Mouse (Mus musculus): ENCODE results near the gene Gemin2. TPM values are rescaled to one million over a fixed set of nuclear protein-coding genes. Genes with fewer than 3 reads are reported as not detected.

Gemin2 gene
- total and polyA plus RNA-seq, 3 experiments, result 2.9 to 5.7 (median 5.3) TPM

DNA sequence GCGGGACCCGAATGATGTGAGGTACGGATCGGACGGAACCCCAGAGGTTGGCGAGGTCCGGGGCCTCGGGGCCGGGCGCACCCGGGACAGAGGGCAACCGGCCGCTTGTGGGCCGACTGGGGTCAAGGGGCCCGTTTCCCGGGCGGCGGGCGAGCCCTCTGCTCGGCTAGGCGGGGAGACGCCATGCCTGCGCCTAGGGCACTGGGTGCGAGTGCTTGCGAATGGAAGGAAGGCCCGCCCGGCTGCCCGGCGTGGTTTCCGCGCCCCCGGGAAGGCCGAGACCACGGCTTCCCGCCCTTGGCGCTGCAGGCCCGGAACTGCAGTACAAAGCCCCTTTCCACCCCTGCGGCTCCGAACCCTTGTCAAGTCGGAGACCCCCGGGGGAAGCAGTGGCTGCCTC, 53.9 kb downstream of the Gemin2 start:
- Histone ChIP-seq H3K27ac (peak overlapping the region; percentile 91), H3K27me3 (ENCODE audit: control insufficient read depth, insufficient read depth, low read length) (no peaks in the 10 kb centered on the region), H3K4me3 (peak overlapping the region; percentile 89), H3K9ac (ENCODE audit: low read depth, low read length) (peak overlapping the region; percentile 86), H3K79me2 (replicated peaks; ENCODE audit: control insufficient read depth, insufficient read depth, low read length) (peaks cover 2% of the 10 kb centered on the region; the same call in 1 of the 2 replicates), H3K36me3 (ENCODE audit: control insufficient read depth, insufficient read depth, low read length) (peaks cover 14% of the 10 kb centered on the region), H3K4me1 (ENCODE audit: control insufficient read depth, insufficient read depth, low read length) (no peaks in the 10 kb centered on the region; the same call in 1 of the 2 replicates)
- DNase-seq, result no peak
- intact Hi-C loops (cut with DNase I), result loop anchor here (2.0 kb wide), 1 partner anchor 64 kb away; no protein-coding TSS in a partner anchor
- under 1% methylated on average over 41 of the region's 41 CpGs for WGBS
- TF ChIP-seq POLR2A (IDR thresholded peaks at IDR 0.05; ENCODE audit: insufficient read depth, low read depth, low read length) (no peak), CTCF (IDR thresholded peaks at IDR 0.05) (no peak), EP300 (IDR thresholded peaks at IDR 0.05; ENCODE audit: insufficient read depth, low read depth, low read length) (no peak)

DNA sequence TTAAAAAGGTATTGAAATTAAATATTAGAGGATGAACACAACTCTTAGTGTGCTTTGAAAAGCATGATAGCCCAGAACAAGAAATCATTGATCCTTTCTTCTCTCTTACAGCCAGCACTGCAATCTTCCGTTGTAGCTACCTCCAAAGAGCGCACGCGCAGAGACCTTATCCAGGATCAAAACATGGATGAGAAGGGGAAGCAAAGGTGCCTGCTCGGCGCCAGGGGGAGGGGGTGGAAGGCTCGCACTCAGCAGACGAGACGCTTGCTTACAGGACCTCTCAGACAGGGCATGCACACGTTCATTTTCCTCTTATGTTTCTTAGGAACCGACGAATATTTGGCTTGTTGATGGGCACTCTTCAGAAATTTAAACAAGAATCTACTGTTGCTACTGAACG, 55.6 kb downstream of the Gemin2 start:
- 92% methylated on average over 13 of the region's 13 CpGs for WGBS
- H3K27ac ChIP-seq, result no peak overlapping the region
- no peak for DNase-seq
- peaks cover 2% of the 10 kb centered on the region; the same call in 1 of the 2 replicates for H3K79me2 ChIP-seq (replicated peaks; ENCODE audit: control insufficient read depth, insufficient read depth, low read length)
- TF ChIP-seq POLR2A (IDR thresholded peaks at IDR 0.05; ENCODE audit: insufficient read depth, low read depth, low read length) (no peak), CTCF (IDR thresholded peaks at IDR 0.05) (no peak), EP300 (IDR thresholded peaks at IDR 0.05; ENCODE audit: insufficient read depth, low read depth, low read length) (no peak)
- no peak overlapping the region for H3K4me3 ChIP-seq
- H3K9ac ChIP-seq (ENCODE audit: low read depth, low read length), result no peak overlapping the region
- H3K4me1 ChIP-seq (ENCODE audit: control insufficient read depth, insufficient read depth, low read length), result no peaks in the 10 kb centered on the region; the same call in 1 of the 2 replicates
- intact Hi-C loops (cut with DNase I), result no loop called here
- peaks cover 18% of the 10 kb centered on the region for H3K36me3 ChIP-seq (ENCODE audit: control insufficient read depth, insufficient read depth, low read length)
- H3K27me3 ChIP-seq (ENCODE audit: control insufficient read depth, insufficient read depth, low read length), result no peaks in the 10 kb centered on the region

DNA sequence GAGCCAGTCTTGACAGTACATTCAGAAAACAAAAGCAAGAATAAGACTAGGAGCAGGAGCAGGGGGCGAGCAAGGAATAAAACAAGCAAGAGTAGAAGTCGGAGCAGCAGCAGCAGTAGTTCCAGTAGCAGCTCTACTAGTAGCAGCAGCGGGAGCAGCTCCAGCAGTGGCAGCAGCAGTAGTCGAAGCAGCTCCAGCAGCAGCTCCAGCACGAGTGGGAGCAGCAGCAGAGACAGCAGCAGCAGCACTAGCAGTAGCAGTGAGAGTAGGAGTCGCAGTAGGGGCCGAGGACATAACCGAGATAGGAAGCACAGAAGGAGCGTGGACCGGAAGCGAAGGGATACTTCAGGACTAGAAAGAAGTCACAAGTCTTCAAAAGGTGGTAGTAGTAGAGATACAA, 59.1 kb downstream of the Gemin2 start:
- H3K27ac ChIP-seq, result no peak overlapping the region
- H3K4me1 ChIP-seq (ENCODE audit: control insufficient read depth, insufficient read depth, low read length), result no peaks in the 10 kb centered on the region; the same call in 1 of the 2 replicates
- H3K9ac ChIP-seq (ENCODE audit: low read depth, low read length), result no peak overlapping the region
- intact Hi-C loops (cut with DNase I), result no loop called here
- 80% methylated on average over 11 of the region's 11 CpGs for WGBS
- H3K36me3 ChIP-seq (ENCODE audit: control insufficient read depth, insufficient read depth, low read length), result peaks cover 18% of the 10 kb centered on the region
- H3K79me2 ChIP-seq (replicated peaks; ENCODE audit: control insufficient read depth, insufficient read depth, low read length), result peaks cover under 1% of the 10 kb centered on the region; the same call in 1 of the 2 replicates
- no peaks in the 10 kb centered on the region for H3K27me3 ChIP-seq (ENCODE audit: control insufficient read depth, insufficient read depth, low read length)
- no peak for DNase-seq
- TF ChIP-seq EP300 (IDR thresholded peaks at IDR 0.05; ENCODE audit: insufficient read depth, low read depth, low read length) (no peak), CTCF (IDR thresholded peaks at IDR 0.05) (no peak), POLR2A (IDR thresholded peaks at IDR 0.05; ENCODE audit: insufficient read depth, low read depth, low read length) (no peak)
- no peak overlapping the region for H3K4me3 ChIP-seq

DNA sequence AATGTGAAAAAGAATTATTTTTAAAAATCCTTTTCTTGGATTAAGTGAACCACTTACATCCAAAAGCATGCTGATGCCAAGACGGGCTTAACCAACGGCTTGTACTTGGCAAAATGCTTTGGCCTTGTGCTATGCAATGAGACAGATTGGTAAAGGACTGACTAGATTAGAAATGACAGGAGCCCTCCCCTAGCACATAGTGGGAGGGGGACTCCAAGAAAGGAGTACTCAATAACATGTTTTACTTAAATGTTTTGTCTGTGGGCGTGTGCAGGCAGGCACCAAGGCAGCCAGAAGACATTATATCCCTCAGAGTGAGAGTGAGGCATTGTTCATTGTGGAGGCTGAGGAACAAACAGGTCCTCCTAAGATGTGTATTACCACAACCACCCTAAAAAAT, 60.9 kb downstream of the Gemin2 start:
- WGBS, result 64% methylated on average over 3 of the region's 3 CpGs
- no peak for DNase-seq
- TF ChIP-seq POLR2A (IDR thresholded peaks at IDR 0.05; ENCODE audit: insufficient read depth, low read depth, low read length) (no peak), EP300 (IDR thresholded peaks at IDR 0.05; ENCODE audit: insufficient read depth, low read depth, low read length) (no peak), CTCF (IDR thresholded peaks at IDR 0.05) (no peak)

DNA sequence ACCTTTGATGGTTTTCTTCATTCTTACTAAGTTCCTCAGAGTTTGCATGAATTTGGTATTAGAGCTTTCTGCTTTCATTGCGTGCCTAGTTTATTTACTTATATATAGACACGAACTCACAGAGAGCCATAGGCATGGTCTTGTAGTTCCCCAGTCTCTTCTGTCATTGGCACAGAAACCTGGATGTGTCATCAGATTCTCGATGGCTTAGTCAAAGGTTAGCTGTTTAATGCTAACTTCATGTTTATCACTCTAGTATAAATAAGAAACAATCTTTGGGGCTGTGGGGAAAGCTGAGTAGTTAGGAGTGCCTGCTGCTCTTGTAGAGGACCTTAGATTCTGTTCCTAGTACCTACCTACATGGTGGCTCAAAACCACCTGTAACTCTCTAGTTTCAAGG, 63.8 kb downstream of the Gemin2 start:
- Histone ChIP-seq H3K4me3 (no peak overlapping the region), H3K4me1 (ENCODE audit: control insufficient read depth, insufficient read depth, low read length) (no peaks in the 10 kb centered on the region), H3K27ac (no peak overlapping the region), H3K27me3 (ENCODE audit: control insufficient read depth, insufficient read depth, low read length) (no peaks in the 10 kb centered on the region), H3K9ac (ENCODE audit: low read depth, low read length) (no peak overlapping the region), H3K36me3 (ENCODE audit: control insufficient read depth, insufficient read depth, low read length) (peaks cover 5% of the 10 kb centered on the region), H3K79me2 (replicated peaks; ENCODE audit: control insufficient read depth, insufficient read depth, low read length) (no peaks in the 10 kb centered on the region)
- DNase-seq, result no peak
- TF ChIP-seq EP300 (IDR thresholded peaks at IDR 0.05; ENCODE audit: insufficient read depth, low read depth, low read length) (no peak), POLR2A (IDR thresholded peaks at IDR 0.05; ENCODE audit: insufficient read depth, low read depth, low read length) (no peak), CTCF (IDR thresholded peaks at IDR 0.05) (no peak)
- WGBS, result 87% methylated on average over 3 of the region's 3 CpGs
- intact Hi-C loops (cut with DNase I), result no loop called here

More for the DNA sequence above, 60.9 kb downstream of the Gemin2 start:
- H3K27me3 ChIP-seq (ENCODE audit: control insufficient read depth, insufficient read depth, low read length), result no peaks in the 10 kb centered on the region
- no peak overlapping the region for H3K9ac ChIP-seq (ENCODE audit: low read depth, low read length)
- intact Hi-C loops (cut with DNase I), result no loop called here
- H3K79me2 ChIP-seq (replicated peaks; ENCODE audit: control insufficient read depth, insufficient read depth, low read length), result no peaks in the 10 kb centered on the region
- H3K4me1 ChIP-seq (ENCODE audit: control insufficient read depth, insufficient read depth, low read length), result no peaks in the 10 kb centered on the region
- peaks cover 12% of the 10 kb centered on the region for H3K36me3 ChIP-seq (ENCODE audit: control insufficient read depth, insufficient read depth, low read length)
- no peak overlapping the region for H3K4me3 ChIP-seq
- no peak overlapping the region for H3K27ac ChIP-seq

DNA sequence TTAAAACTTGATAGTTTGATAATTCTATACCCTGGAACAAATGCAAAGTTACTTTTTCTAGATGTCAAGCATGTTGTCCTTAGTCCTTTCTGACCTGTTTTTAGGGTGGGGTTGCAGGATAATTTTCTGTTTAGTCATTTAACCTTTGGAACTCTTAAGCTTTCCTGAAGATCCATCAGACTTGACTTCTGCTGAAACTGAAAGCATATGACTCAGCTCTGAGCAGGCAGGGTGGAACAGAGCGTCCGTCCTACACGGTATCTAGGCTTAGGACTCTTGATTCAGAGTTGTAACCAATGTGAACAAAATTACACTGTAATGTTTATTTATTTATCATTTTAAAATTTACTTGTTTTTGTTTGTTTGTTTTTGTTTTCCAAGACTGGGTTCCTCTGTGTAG, 64.7 kb downstream of the Gemin2 start:
- TF ChIP-seq CTCF (IDR thresholded peaks at IDR 0.05), result no peak
- TF ChIP-seq POLR2A (IDR thresholded peaks at IDR 0.05; ENCODE audit: insufficient read depth, low read depth, low read length), result no peak
- no peak for TF ChIP-seq EP300 (IDR thresholded peaks at IDR 0.05; ENCODE audit: insufficient read depth, low read depth, low read length)
- 84% methylated on average over 3 of the region's 3 CpGs for WGBS
- no peak for DNase-seq

More for the DNA sequence above, 64.7 kb downstream of the Gemin2 start:
- no peak overlapping the region for H3K27ac ChIP-seq
- no peak overlapping the region for H3K9ac ChIP-seq (ENCODE audit: low read depth, low read length)
- H3K79me2 ChIP-seq (replicated peaks; ENCODE audit: control insufficient read depth, insufficient read depth, low read length), result no peaks in the 10 kb centered on the region
- intact Hi-C loops (cut with DNase I), result no loop called here
- no peaks in the 10 kb centered on the region for H3K4me1 ChIP-seq (ENCODE audit: control insufficient read depth, insufficient read depth, low read length)
- H3K36me3 ChIP-seq (ENCODE audit: control insufficient read depth, insufficient read depth, low read length), result peaks cover 2% of the 10 kb centered on the region
- H3K4me3 ChIP-seq, result no peak overlapping the region
- no peaks in the 10 kb centered on the region for H3K27me3 ChIP-seq (ENCODE audit: control insufficient read depth, insufficient read depth, low read length)

Other genes starting within 250 kb of the Gemin2 start
- gene Sec23a, start 1.4 kb upstream of the Gemin2 start, total RNA-seq (2021), result 10 to 100 TPM; 39.5 to 42.5 TPM
- gene Sec23a, start 1.4 kb upstream of the Gemin2 start, polyA plus RNA-seq (2012; rRNA removed), result 19.0 and 42.1 TPM in 2 replicates
- 10 to 100 TPM; 70.8 to 86.0 TPM for gene Trappc6b, start 48.1 kb downstream of the Gemin2 start, total RNA-seq (2021)
- 46.8 and 57.7 TPM in 2 replicates for gene Trappc6b, start 48.1 kb downstream of the Gemin2 start, polyA plus RNA-seq (2012; rRNA removed)
- 10 to 100 TPM; 22.5 to 27.0 TPM for gene Pnn, start 53.5 kb downstream of the Gemin2 start, total RNA-seq (2021)
- 7.6 and 10.7 TPM in 2 replicates for gene Pnn, start 53.5 kb downstream of the Gemin2 start, polyA plus RNA-seq (2012; rRNA removed)
- gene Mia2, start 82.4 kb downstream of the Gemin2 start, total RNA-seq (2021), result 100 to 1,000 TPM in 1 of 2 experiments, 10 to 100 TPM in 1; 90.9 to 106 TPM
- gene Mia2, start 82.4 kb downstream of the Gemin2 start, polyA plus RNA-seq (2012; rRNA removed), result 31.8 and 46.7 TPM in 2 replicates
- gene Fbxo33, start 206.3 kb downstream of the Gemin2 start, total RNA-seq (2021), result 10 to 100 TPM in 1 of 2 experiments, 1 to 10 TPM in 1; 6.4 to 10.2 TPM
- 3.3 and 12.0 TPM in 2 replicates for gene Fbxo33, start 206.3 kb downstream of the Gemin2 start, polyA plus RNA-seq (2012; rRNA removed)